Mouse (Mus musculus): ENCODE results near the gene Fubp1.

DNA sequence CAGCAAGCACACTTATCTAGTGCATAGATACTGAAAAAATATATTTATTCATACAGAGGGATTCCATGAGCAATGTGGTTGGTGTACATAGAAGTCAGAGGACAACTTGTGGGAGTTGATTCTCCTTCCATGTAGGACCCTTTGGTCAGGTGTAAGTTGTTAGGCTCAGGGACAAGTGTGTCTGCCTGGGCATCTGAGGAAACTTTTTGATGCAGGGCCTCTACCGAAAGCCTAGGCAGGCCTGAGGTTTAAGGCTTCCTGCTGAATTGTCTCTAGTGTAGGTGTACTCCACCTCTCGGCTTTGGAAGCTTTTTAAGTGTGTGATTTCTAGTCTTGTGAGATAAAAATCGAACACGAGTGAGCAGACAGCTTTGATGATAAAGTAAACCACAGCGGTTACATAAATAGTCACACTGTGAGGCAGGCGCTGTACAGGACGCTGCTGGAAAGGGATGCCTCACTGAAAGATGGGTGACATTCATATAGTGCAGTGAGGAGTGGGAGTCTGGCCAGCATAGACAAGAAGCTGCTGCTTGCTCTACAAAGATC is 1.6 kb downstream of the Fubp1 start:
- no peak for TF ChIP-seq CTCF (IDR thresholded peaks at IDR 0.05; ENCODE audit: control insufficient read depth, insufficient read depth, insufficient read length)
- TF ChIP-seq USF1 (IDR thresholded peaks at IDR 0.05; ENCODE audit: low read depth): no peak
- no peak for TF ChIP-seq MAX (IDR thresholded peaks at IDR 0.05)

Measured in C2C12 (cell line).